Mouse (Mus musculus): ENCODE measurements around the gene Fam213a. TPM values are rescaled to one million over a fixed set of nuclear protein-coding genes. Genes with fewer than 3 reads are reported as not detected.
"Not testable (repeated sequence)": the region's sequence is repeated elsewhere in the genome, so short reads cannot be mapped to it uniquely, and the experiment has no call there.

The Fam213a gene
- 137 and 138 TPM in 2 replicates for polyA plus RNA-seq (2012; rRNA removed)

DNA sequence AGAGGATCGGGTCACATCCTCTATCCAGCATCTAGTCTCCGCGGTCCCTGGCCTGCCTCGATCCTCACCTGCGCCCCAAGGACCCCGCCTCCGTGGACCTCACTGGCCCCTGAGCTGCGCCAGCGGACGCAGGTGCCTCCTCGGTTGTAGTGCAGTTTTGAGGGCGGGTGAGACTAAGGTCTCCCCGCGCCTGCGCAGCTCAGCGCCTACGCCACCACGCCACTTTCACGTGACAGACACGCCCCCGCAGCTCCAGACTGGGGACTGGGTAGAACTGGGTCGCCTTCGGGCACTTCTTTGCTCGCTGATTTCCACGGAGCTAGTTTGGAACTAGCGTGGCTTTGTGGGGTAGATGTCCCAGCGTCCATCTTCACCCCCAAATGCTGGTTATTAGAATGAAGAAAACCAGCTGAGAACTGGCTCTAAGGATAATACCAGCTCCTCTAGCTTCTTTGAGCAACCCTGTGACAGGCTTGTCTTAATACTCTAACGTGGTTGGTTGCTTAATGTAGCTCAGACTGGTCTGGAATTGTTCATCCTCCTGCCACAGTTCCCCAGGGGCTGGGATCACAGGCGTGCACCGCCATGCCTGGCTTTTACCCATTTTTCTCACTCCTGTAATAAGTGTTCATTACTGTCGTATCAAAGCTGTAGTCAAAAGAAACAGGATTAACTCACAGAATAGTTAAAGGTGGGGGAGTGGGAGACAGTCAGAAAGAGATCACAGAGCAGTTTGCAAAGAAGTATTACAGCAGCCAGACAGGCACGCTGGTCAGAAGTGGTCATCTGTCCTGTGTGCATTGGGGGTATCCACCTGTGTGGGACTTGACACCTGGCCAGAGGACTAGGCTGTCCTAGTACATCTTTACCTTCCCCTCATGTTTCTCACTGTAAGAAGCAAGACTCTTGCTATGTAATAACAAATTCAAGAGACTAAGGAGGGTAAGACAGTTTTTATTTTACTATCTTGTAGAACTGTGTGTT lies at the start of gene Fam213a:
Fam213a (minus strand) TSS at position 159 of the 984 bp plus-strand sequence.
- DNase-seq (ENCODE audit: extremely low spot score in 1 of 2, low spot score in 1 of 2): peak; percentile 86 to 96

DNA sequence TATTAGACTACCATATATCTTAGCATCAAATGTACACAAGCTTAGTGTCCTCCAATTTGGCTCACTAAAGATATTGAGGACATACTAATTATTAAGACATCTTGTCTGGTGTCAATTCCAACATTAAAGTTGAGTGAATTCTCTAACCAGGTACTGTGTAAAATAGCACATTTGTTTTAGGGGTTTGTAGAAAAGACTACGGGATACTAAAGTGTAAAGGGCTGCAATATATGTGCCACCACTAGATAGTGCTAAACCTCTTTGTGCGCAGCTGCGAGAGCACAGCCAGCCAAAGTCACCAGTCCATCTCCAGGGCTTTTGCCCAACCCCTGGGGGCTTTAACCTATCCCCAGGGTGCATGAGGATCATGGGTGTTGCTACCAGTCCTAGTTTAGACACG lies 39.6 kb upstream of the Fam213a start:
- not testable (repeated sequence) for DNase-seq (ENCODE audit: extremely low spot score in 1 of 2, low spot score in 1 of 2)

DNA sequence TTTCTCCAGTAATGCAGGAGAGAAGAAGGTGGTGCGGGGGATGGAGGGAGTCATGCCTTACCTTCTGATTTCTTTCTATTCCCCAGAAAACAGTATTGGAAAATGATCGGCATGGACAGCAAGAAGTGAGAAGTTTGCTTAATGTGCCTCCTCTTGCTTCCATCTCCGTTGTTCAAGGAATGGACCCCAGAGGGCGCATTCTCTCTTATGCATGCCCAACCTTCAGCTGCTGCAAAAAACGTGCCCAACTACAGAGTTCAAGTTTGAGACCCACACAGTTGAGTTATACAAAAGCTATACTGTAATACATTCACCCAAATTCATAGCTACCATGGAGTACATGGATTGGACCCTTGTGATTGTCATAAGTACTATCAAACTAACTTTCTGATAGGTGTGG lies 38.9 kb upstream of the Fam213a start:
- no peak for DNase-seq (ENCODE audit: extremely low spot score in 1 of 2, low spot score in 1 of 2)

DNA sequence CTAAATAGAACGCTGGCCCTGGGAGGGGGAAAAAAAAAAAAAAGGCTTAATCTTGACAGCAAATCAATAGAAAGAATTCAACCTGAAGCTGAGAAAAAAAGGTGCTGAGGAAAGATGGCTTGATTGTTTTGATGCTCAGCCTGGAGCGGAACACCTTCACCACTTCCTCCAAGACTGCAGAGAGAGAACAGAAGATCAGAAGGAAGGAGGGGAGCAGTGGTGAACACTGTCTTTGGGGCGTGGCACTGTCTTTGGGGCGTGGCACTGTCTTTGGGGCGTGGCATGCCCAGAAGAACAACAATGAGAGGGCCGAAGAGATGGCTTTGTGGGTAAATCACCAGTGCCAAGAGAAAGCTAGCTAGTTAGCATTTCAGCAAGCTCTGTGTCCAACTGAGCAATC lies 36.9 kb upstream of the Fam213a start:
- DNase-seq (ENCODE audit: extremely low spot score in 1 of 2, low spot score in 1 of 2): no peak

DNA sequence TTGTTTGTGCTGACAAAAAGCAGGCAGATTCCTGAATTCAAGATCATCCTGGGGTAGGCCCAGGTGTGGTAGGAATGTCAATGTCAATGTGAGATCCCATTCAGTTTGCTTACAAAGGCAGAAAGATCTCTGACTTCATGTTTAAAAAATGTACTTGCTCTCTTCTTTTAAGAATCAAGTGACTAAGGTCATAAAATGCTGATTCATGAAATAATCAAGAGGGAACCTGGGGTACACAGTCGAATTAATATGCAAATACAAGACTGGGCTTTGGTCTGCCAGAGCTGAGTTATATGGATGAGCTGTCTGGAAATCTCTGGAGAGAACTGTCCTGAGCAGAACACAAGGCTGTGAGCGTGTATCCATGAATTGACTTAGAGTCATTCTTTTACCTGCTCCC lies 33.8 kb upstream of the Fam213a start:
- DNase-seq (ENCODE audit: extremely low spot score in 1 of 2, low spot score in 1 of 2): no peak

DNA sequence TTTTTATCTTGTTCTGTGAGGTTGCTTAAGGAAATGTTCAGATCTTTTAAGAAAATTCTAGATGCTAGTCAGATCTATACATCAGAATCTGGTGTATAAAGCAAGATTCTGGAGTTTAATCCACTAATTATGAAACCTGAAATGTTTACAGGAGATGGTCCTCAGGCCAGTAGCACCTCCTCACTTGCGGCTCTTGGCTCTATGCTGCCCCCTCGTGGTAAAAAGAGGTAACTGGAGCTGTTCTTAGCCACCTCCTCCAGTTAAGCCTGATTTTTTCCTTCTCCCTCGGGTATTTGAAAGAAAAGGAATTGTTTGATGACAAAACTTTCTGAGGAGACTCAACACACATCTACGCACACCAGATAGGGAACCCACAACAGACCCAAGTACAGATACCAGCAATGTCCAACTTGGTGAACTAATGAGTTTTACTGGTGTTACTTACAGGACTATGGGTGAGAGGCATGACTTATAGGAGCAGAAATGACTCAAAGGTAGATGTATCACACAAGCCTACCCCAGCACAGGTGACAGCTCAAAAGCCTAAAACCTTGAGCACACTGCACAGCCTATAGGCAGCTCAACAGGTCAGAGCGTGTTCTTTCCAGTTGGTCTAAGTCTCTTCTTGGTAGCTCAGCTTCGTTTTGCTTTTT lies 21.7 kb upstream of the Fam213a start:
- peak; percentile 33 to 84 for DNase-seq (ENCODE audit: extremely low spot score in 1 of 2, low spot score in 1 of 2)

DNA sequence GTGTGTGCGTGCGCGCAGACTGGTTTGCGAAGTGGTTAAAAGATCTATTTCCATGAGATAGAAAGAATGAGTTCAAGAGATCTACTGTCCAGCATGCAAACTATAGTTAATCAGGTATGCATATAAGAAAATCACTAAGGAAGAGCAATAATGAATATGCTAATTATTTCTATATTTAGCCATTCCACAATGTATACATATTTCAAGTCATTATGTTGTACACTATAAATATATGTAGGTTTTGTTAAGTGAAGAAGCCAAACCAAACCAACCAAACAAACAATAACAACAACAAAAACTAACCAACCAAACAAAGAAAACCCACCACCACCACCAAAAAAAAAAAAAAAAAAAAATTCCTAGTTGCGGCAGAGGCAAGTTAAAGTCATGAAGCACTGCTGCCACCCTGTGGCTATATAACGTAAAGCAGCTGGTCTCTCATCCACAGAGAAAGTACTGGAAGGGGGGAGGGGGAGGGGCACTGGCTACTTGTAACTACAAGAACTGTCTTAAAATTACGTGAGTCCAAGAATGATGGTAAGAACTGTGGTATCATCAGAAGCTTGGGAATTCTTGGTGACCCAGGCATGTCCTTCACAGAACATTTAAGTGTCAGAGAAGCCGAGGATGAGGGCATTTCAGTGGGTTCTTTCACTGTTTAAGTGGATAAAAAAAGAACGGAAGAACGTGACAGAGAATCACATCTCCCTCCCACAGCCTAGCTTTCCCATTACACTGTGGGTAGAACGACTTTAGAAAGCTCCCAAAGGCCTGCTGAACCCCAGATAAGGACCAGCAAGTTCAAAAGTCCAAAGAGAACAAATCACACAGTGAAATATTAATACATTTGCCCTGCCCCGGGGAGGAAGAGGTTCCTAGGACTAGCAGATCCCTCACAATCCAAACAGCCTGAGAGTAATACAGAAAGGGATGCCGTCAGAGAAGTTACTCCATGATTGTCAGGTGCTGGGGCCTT lies 19.8 kb upstream of the Fam213a start:
- DNase-seq (ENCODE audit: extremely low spot score in 1 of 2, low spot score in 1 of 2): peak; percentile 70 to 90

DNA sequence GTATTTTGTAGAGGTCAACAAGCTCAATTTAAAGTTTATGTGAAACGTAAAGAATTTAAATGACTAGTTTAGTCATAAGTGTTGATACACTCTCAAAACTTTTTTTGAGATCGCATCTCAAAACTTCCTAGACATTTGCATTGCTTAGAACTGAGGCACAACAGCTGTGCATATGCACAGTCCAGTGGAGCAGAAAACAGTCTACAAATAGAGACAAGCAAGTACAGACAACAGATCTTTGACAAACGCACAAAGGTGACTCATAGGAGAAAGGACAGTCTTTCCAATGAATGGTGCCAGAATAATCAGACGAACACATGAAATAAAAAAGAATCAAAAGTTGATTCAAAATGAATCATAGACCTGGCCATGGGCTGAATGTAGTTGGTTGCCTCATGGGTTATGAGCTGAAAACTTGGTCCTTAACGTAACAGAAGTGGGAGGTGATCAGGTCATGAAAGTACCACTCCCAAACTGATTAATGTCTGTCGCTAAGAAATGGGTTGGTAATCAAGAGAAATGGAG lies 17.5 kb upstream of the Fam213a start:
- no peak for DNase-seq (ENCODE audit: extremely low spot score in 1 of 2, low spot score in 1 of 2)

DNA sequence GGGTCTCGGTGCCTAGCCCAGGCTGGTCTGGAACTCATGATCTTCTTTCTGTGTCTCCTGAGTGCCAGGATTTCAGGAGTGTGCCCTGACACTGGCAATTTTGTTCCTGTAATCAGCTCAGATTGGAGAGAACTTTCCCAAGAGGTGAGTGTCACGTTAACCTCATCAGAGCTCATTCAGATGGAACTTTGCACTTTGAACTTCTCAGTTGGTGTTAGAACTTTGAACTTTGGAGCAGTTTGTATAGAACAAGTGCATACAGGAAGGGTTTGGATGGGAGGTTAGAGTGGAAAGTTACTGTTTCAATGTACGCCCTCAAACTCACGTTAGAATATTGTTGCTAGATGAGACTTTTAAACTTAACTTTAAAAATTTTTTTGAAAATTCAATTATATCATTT lies 15.7 kb upstream of the Fam213a start:
- no peak for DNase-seq (ENCODE audit: extremely low spot score in 1 of 2, low spot score in 1 of 2)

DNA sequence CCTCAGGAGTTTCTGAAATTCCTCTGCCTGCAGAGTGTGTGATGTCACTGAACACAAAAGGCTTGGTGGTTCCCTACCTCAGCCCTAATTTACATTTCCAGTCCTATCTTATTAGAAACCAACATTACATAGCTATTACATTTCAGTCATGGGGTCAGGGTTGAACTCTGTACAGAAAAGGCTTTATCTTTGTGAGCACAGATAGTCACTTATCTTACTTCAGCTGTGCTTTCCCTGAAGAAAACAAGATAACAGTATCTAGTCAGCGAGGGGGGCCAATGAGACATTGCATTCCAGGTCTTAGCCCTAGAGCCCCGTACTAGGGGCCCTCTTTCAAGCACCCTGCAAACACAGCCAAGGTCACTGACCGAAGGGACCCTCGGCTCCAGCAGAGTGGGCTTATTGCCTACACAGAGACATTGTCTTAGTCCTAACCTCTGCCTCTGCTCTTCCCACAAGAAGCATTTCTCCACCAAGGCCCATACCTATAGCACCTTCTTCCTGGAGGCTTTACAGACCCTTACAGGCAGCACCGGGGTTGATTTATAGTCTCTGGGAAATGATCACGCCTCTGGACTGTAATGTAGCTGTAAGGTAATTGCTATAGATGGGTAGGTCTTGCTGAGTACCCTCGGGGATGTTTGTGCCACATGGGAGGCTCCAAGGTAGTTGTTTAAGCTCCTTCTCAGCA lies 12.2 kb upstream of the Fam213a start:
- no peak for DNase-seq (ENCODE audit: extremely low spot score in 1 of 2, low spot score in 1 of 2)

DNA sequence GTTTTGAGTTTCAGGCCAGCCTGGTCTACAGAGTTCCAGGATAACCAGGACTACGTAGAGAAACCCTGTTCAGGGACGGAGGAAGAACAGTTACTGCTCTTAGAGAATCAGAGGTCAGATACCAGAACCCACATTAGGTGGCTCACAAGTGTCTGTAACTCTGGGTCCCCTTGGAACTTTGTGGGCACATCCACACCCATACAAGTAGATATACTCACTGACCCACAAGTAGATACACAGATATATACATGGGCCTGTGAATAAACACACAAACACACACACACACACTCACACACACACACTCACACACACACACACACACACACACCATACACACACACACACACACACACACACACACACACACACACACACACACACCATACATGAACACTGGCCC lies 11.5 kb upstream of the Fam213a start:
- DNase-seq (ENCODE audit: extremely low spot score in 1 of 2, low spot score in 1 of 2): no peak

DNA sequence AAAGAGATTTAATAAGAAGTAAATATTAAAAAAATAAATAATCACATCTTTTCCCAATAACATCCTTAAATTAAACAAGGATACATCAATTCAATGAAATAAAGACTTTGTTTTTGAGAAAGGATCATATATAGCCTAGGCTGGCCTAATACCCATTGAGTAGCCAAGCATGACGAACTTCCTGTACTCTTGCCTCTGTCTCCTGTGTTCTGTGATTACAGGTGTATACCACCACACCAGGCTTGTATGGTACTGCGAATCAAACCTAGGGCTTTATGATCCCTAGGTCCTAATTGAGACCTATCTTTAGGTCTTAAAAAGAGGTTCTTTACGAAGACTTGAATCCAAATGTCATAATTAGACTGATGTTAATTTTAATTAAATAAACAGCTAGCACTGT lies 7.7 kb upstream of the Fam213a start:
- DNase-seq (ENCODE audit: extremely low spot score in 1 of 2, low spot score in 1 of 2): no peak

DNA sequence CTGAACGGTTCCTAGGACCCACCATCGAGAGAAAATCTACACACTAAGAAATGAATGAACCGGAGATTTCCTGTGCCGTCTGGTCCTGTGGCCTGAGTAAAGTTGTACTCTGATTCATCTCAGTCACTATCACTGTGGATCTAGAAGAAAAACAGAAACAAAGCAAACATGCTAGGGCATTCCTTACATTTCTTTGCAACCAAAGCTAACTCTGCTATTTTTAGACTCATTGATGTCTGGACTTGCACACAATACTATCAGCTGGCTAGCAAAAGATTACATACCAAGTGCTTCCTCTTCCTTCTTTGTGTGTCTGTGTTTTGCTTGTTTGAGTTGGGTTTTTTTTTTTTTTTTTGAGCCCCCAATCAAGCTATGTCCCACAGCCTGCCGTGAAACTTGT lies 3.9 kb upstream of the Fam213a start:
- DNase-seq (ENCODE audit: extremely low spot score in 1 of 2, low spot score in 1 of 2): no peak

DNA sequence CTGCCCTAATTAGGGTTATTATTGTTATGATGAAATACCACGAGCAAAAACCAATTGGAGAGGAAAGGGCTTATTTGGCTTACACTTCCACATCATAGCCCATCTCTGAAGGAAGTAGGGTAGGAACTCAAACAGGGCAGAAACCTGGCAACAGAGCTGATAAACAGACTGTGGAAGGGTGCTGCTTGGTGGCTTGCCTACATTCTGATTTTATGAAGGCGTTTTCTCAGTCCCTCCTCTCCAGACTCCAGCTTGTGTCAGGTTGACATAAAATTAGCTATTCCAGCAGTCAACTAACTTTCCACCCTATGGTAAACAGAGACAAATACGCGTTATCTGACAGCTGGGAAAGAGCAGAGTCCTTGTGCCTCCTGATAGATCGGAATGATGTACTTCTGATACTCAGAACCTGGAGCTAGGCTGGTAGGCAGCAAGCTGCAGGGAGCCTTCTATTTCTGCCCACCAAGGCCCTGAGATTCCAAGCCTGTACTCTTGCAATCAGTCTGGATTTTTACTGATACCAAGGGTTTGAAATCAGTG lies 1.2 kb upstream of the Fam213a start:
- peak; percentile 35 to 51 for DNase-seq (ENCODE audit: extremely low spot score in 1 of 2, low spot score in 1 of 2)

DNA sequence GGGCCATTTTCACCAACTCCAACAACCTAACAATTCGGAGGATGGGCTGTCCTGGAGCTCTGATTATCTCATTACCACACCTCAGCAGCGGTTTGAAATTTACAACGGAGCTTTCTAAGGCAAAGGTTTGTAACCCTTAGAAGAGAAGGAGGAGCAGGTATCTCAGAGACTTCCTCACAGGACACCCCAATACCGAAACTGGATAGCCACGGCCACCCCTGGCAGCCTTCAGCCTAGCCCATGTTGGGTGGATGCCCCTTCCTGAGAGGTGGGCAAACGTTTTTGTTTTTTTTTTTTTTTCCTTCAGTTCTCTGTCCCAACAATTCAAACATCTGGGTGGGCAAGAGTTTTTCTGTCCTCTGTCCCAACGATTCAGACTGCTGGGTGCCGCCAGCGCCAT lies 445 bp downstream of the Fam213a start:
- DNase-seq (ENCODE audit: extremely low spot score in 1 of 2, low spot score in 1 of 2): no peak

DNA sequence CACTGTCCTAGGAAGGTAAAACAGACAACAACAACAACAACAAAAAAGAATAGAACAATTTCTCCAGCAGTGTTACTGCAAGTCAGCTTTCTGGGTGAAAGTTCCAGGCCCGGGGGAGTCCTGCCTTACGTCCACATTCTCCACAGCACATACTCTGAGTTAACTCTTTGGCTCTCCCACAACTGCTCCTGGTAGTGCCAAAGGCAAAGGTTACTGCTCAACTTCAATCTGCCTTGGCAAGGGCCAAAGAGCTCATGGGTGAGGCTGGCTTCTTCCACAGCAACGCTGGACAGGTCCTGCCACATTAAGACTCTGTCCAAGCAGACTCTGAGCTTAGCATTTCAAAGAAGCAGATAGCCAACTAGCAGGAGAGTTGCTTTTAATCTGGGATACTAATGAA lies 1.7 kb downstream of the Fam213a start:
- DNase-seq (ENCODE audit: extremely low spot score in 1 of 2, low spot score in 1 of 2): no peak

DNA sequence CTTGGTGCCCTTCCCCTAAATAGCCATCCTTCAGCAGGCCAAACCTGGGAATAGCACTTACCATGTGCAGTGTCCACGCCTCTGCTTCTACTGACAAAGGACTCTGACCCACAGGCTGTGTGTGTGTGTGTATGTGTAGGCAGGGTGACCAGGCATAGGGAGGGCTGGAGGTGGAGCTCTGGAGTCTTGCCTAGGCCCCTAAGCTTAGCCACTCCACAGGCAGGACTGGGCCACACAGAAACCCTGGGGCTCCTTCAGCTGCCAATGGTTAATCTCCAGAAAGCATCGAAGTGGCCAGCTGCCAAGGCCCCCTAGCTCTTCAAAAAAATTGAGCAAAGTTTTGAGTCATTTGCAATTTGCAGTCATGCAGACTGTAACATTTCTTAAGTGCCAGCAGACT lies 5.5 kb downstream of the Fam213a start:
- no peak for DNase-seq (ENCODE audit: extremely low spot score in 1 of 2, low spot score in 1 of 2)

DNA sequence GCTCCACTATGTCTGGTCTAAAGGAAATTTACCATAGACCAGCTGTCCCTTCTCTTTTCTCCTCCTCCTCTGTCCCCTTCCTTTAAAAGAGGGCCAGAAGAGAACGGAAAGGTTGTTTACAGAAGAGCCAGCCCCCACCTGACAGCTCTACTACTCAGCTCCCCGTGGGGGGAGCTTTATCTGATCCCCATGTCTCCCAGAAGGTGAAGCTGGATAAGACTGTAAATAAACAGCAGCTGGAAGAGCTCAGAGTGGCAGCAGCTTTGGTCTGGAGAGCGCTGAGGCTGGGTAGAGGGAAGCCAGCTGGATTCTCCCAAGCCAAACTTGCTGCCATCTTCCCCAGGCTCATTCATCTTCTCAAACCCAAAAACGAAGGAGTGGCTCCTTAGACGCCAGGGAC lies 5.9 kb downstream of the Fam213a start:
- no peak for DNase-seq (ENCODE audit: extremely low spot score in 1 of 2, low spot score in 1 of 2)

DNA sequence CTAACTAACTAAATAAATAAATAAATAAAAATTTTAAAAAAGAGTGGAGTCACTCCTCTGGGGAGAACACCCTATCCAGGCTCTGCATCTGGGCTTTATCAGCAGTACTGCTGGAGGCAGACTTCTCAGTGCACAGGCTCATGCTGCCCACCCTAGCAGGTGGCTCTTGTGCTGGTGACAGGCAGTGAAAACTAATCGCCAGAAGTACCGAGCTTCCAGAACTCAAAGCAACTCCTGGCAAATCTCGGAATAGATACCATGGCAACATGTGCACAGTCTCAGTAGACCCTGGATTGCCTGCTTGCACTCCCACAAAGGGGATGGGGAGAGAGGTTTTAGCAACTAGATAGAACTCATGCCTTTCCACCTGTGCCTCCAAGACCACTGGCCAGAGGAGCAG lies 6.7 kb downstream of the Fam213a start:
- no peak for DNase-seq (ENCODE audit: extremely low spot score in 1 of 2, low spot score in 1 of 2)

DNA sequence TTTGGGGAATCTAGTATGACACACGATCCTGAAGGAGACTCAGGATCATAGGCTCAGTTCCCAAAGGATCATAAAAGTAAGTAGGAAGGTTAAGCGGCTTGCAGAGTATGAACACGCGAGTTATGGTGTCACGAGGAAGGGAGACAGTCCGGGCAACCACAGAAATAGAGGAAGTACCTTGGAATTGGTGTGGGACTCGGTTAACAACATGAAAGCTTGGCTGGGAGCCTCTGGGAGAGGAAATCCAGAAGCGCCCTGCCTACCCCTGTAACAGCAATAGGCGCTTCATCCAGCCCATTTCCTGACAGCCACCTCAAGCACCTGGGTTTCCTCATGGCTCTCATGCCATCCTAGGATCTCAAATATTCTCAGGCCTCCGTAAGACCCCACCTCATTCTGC lies 7.3 kb downstream of the Fam213a start:
- no peak for DNase-seq (ENCODE audit: extremely low spot score in 1 of 2, low spot score in 1 of 2)

Data from frontal cortex, adult 2 months (tissue).